Mouse (Mus musculus): ENCODE data around the gene Prkcb. TPM values are rescaled to one million over a fixed set of nuclear protein-coding genes. Genes with fewer than 3 reads are reported as not detected.
A peak's percentile ranks its signal among the peaks of the same experiment; 100 is the strongest.

Prkcb gene
- polyA plus RNA-seq, 1 experiment from 2014 or later: 4.7 TPM

- Histone ChIP-seq H3K27ac (no peak overlapping the region), H3K4me2 (no peak overlapping the region), H3K4me1 (replicated peaks) (no peaks in the 10 kb centered on the region), H3K27me3 (no peaks in the 10 kb centered on the region), H3K9me3 (no peaks in the 10 kb centered on the region), H3K36me3 (no peaks in the 10 kb centered on the region), H3K9ac (replicated peaks) (no peak overlapping the region), H3K4me3 (replicated peaks) (no peak overlapping the region)
- ATAC-seq (ENCODE audit: insufficient number of reproducible peaks, insufficient read depth, low FRiP score, low TSS enrichment, low read depth): no peak
- 79% methylated on average over 3 of the region's 3 CpGs for WGBS
Measured at GRCm38 (mm10) chr7:122652523-122652922, 364.0 kb downstream of the Prkcb start.

GRCm38 (mm10) chr7:122656671-122657070 lies 368.1 kb downstream of the Prkcb start:
- no peak overlapping the region for H3K9ac ChIP-seq (replicated peaks)
- H3K4me1 ChIP-seq (replicated peaks): no peaks in the 10 kb centered on the region
- no peak overlapping the region for H3K27ac ChIP-seq
- no peaks in the 10 kb centered on the region for H3K27me3 ChIP-seq
- no peaks in the 10 kb centered on the region for H3K36me3 ChIP-seq
- no peak for ATAC-seq (ENCODE audit: insufficient number of reproducible peaks, insufficient read depth, low FRiP score, low TSS enrichment, low read depth)
- WGBS: 87% methylated on average over 3 of the region's 3 CpGs
- no peak overlapping the region for H3K4me3 ChIP-seq (replicated peaks)
- H3K4me2 ChIP-seq: no peak overlapping the region
- no peaks in the 10 kb centered on the region for H3K9me3 ChIP-seq

- no peak for ATAC-seq (ENCODE audit: insufficient number of reproducible peaks, insufficient read depth, low FRiP score, low TSS enrichment, low read depth)
- Histone ChIP-seq H3K36me3 (no peaks in the 10 kb centered on the region), H3K9ac (replicated peaks) (no peak overlapping the region), H3K4me3 (replicated peaks) (no peak overlapping the region), H3K27ac (no peak overlapping the region), H3K4me2 (no peak overlapping the region), H3K9me3 (no peaks in the 10 kb centered on the region), H3K4me1 (replicated peaks) (no peaks in the 10 kb centered on the region), H3K27me3 (no peaks in the 10 kb centered on the region)
- WGBS: 94% methylated on average over 5 of the region's 5 CpGs
Measured at GRCm38 (mm10) chr7:122657423-122658126, 369.0 kb downstream of the Prkcb start.

- Histone ChIP-seq H3K27me3 (peaks cover 3% of the 10 kb centered on the region), H3K9ac (replicated peaks) (no peak overlapping the region), H3K9me3 (no peaks in the 10 kb centered on the region), H3K4me1 (replicated peaks) (no peaks in the 10 kb centered on the region), H3K4me2 (no peak overlapping the region), H3K4me3 (replicated peaks) (no peak overlapping the region), H3K27ac (no peak overlapping the region), H3K36me3 (no peaks in the 10 kb centered on the region)
- WGBS: 77% methylated on average over 7 of the region's 7 CpGs
- ATAC-seq (ENCODE audit: insufficient number of reproducible peaks, insufficient read depth, low FRiP score, low TSS enrichment, low read depth): no peak
Measured at GRCm38 (mm10) chr7:122665311-122666049, 376.9 kb downstream of the Prkcb start.

GRCm38 (mm10) chr7:122667903-122668302 lies 379.4 kb downstream of the Prkcb start:
- Histone ChIP-seq H3K4me3 (replicated peaks) (no peak overlapping the region), H3K36me3 (no peaks in the 10 kb centered on the region), H3K27me3 (peaks cover 19% of the 10 kb centered on the region), H3K27ac (no peak overlapping the region), H3K4me1 (replicated peaks) (0 out of 2 replicates have a peak, but pooled peaks cover 5% of the 10 kb centered on the region), H3K4me2 (no peak overlapping the region), H3K9ac (replicated peaks) (no peak overlapping the region), H3K9me3 (no peaks in the 10 kb centered on the region)
- WGBS: 24% methylated on average over 5 of the region's 5 CpGs
- no peak for ATAC-seq (ENCODE audit: insufficient number of reproducible peaks, insufficient read depth, low FRiP score, low TSS enrichment, low read depth)

GRCm38 (mm10) chr7:122670442-122670872 lies 381.9 kb downstream of the Prkcb start, which contains the start of gene Cacng3:
TSS of gene Cacng3 (plus strand) at chr7:122670492.
- Histone ChIP-seq H3K27ac (no peak within 1 kb of the TSS), H3K9me3 (no peaks in the 10 kb centered on the region), H3K9ac (replicated peaks) (no peak within 1 kb of the TSS), H3K27me3 (peaks cover 19% of the 10 kb centered on the region), H3K36me3 (no peaks in the 10 kb centered on the region), H3K4me2 (0 out of 2 replicates have a peak within 1 kb of the TSS, but pooled peaks have one; percentile 6), H3K4me3 (replicated peaks) (no peak within 1 kb of the TSS), H3K4me1 (replicated peaks) (0 out of 2 replicates have a peak, but pooled peaks cover 5% of the 10 kb centered on the region)
- 26% methylated on average over 13 of the region's 13 CpGs for WGBS
- ATAC-seq (ENCODE audit: insufficient number of reproducible peaks, insufficient read depth, low FRiP score, low TSS enrichment, low read depth): no peak

- Histone ChIP-seq H3K9me3 (no peaks in the 10 kb centered on the region), H3K27ac (no peak overlapping the region), H3K9ac (replicated peaks) (no peak overlapping the region), H3K4me2 (0 out of 2 replicates have a peak overlapping the region, but pooled peaks have one; percentile 6), H3K4me3 (replicated peaks) (no peak overlapping the region), H3K4me1 (replicated peaks) (0 out of 2 replicates have a peak, but pooled peaks cover 5% of the 10 kb centered on the region), H3K36me3 (no peaks in the 10 kb centered on the region), H3K27me3 (peaks cover 19% of the 10 kb centered on the region)
- peak; percentile 96 for ATAC-seq (ENCODE audit: insufficient number of reproducible peaks, insufficient read depth, low FRiP score, low TSS enrichment, low read depth)
- 13% methylated on average over 42 of the region's 45 CpGs for WGBS
Measured at GRCm38 (mm10) chr7:122670873-122671641, 382.5 kb downstream of the Prkcb start.

- Histone ChIP-seq H3K4me2 (no peak overlapping the region), H3K27ac (no peak overlapping the region), H3K4me1 (replicated peaks) (0 out of 2 replicates have a peak, but pooled peaks cover 5% of the 10 kb centered on the region), H3K9me3 (no peaks in the 10 kb centered on the region), H3K36me3 (no peaks in the 10 kb centered on the region), H3K27me3 (peaks cover 19% of the 10 kb centered on the region), H3K4me3 (replicated peaks) (no peak overlapping the region), H3K9ac (replicated peaks) (no peak overlapping the region)
- ATAC-seq (ENCODE audit: insufficient number of reproducible peaks, insufficient read depth, low FRiP score, low TSS enrichment, low read depth): no peak
- 51% methylated on average over 5 of the region's 5 CpGs for WGBS
Measured at GRCm38 (mm10) chr7:122672981-122673380, 384.4 kb downstream of the Prkcb start.

GRCm38 (mm10) chr7:122675207-122675606 lies 386.7 kb downstream of the Prkcb start:
- H3K27ac ChIP-seq: no peak overlapping the region
- H3K9ac ChIP-seq (replicated peaks): no peak overlapping the region

More at GRCm38 (mm10) chr7:122675207-122675606, 386.7 kb downstream of the Prkcb start:
- Histone ChIP-seq H3K4me3 (replicated peaks) (no peak overlapping the region), H3K4me2 (no peak overlapping the region), H3K4me1 (replicated peaks) (0 out of 2 replicates have a peak, but pooled peaks cover 5% of the 10 kb centered on the region), H3K27me3 (peaks cover 19% of the 10 kb centered on the region), H3K36me3 (no peaks in the 10 kb centered on the region), H3K9me3 (no peaks in the 10 kb centered on the region)
- no peak for ATAC-seq (ENCODE audit: insufficient number of reproducible peaks, insufficient read depth, low FRiP score, low TSS enrichment, low read depth)
- 88% methylated on average over 7 of the region's 7 CpGs for WGBS

Measured in limb, embryonic 12.5 days (tissue).